Mouse (Mus musculus): ENCODE data around the gene Rxra.

DNA sequence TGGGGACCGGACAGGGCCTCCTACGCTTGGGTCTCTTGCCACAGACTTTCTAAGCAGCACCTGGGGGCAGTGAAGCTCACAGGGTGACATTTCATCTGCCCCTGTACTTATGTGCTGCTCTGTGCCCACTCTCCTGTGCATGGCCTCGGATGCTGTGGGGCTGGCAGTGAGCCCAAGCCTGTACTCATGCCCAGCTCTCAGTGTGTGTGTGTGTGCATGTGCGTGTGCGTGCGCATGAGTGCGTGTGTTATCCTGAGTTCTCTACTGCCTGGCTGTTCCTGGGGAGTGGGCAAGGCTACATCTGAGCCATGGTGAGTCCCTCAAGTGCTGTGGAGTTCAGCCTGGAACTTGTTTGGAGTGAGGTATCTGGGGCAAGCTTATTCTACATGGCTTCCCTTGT lies 103.9 kb downstream of the Rxra start:
- TF ChIP-seq FLI1 (IDR thresholded peaks at IDR 0.05; ENCODE audit: low read length) (no peak), GATA1 (IDR thresholded peaks at IDR 0.05; ENCODE audit: borderline replicate concordance, low read length) (no peak)

Data from megakaryocyte, embryonic 14.5 days (primary cell).